Mouse (Mus musculus) lung, embryonic 14.5 days (tissue): ENCODE measurements at regions not wholly inside any gene's neighbourhood (a gene's known extent, or its start where the extent isn't known, plus 50 kb on each side); places are given as distances from the start of the nearest gene placed in this dataset.

Source experiments
- ATAC-seq: fragments of 200-750 bp; cut with Nextera tagmentation; 2 replicates; pipeline ENCODE4 v1.8.0; 2017; ENCODE audit warnings: mild to moderate bottlenecking, moderate TSS enrichment, moderate library complexity; ENCODE audit not compliant: insufficient read depth
- DNase-seq: peaks from one replicate; pipeline ENCODE4 v3.0.0-alpha.2; 2015
- H3K27ac ChIP-seq: fragments of 300-500 bp; sonication (generic); 2 replicates; pipeline ENCODE4 v1.5.1; 2014; ENCODE audit warnings: low read depth, mild to moderate bottlenecking, moderate library complexity
- H3K27me3 ChIP-seq: fragments of 300-500 bp; sonication (generic); 2 replicates; pipeline ENCODE4 v1.6.1; 2014; ENCODE audit warnings: low read length, control low read depth; ENCODE audit not compliant: insufficient read depth
- H3K36me3 ChIP-seq: fragments of 300-500 bp; sonication (generic); 2 replicates; pipeline ENCODE4 v1.6.1; 2014; ENCODE audit warnings: control low read depth; ENCODE audit not compliant: insufficient read depth
- H3K4me1 ChIP-seq: fragments of 300-500 bp; sonication (generic); 2 replicates; pipeline ENCODE4 v1.6.1; 2014; ENCODE audit warnings: antibody characterized with exemption, control low read depth; ENCODE audit not compliant: insufficient read depth
- H3K4me2 ChIP-seq: fragments of 300-500 bp; sonication (generic); 2 replicates; pipeline ENCODE4 v1.6.1; 2014; ENCODE audit warnings: mild to moderate bottlenecking
- H3K4me3 ChIP-seq: fragments of 300-500 bp; sonication (generic); 2 replicates; pipeline ENCODE4 v1.5.1; 2014; ENCODE audit warnings: low read depth, low read length
- H3K9ac ChIP-seq: fragments of 300-500 bp; sonication (generic); 2 replicates; pipeline ENCODE4 v1.6.1; 2014
- H3K9me3 ChIP-seq: fragments of 300-500 bp; sonication (generic); 2 replicates; pipeline ENCODE4 v1.6.1; 2016; ENCODE audit warnings: low read depth, low read length, control low read depth
- CTCF ChIP-seq: IDR thresholded peaks from 2 replicates; pipeline ENCODE4 v1.5.1; 2016; ENCODE audit warnings: antibody characterized with exemption, low read depth
- WGBS: fragments of 180-500 bp; shearing (Covaris S2); extraction: QIAGEN DNeasy Blood & Tissue Kit; methylation state at CpG from one replicate; pipeline ENCODE4 v1.1.7; 2014; 5-methylcytosine and 5-hydroxymethylcytosine counted together

- TF ChIP-seq CTCF, result no peak
- WGBS, result 71% methylated on average over 8 of the region's 8 CpGs
- no peak overlapping the region for H3K4me3 ChIP-seq
- no peaks in the 10 kb centered on the region for H3K4me1 ChIP-seq
- H3K9me3 ChIP-seq, result no peaks in the 10 kb centered on the region
- H3K9ac ChIP-seq, result no peak overlapping the region
- no peaks in the 10 kb centered on the region for H3K27me3 ChIP-seq
- no peaks in the 10 kb centered on the region for H3K36me3 ChIP-seq
- ATAC-seq (no peak), DNase-seq (no peak)
- H3K4me2 ChIP-seq, result no peak overlapping the region
- H3K27ac ChIP-seq, result no peak overlapping the region
Observed at GRCm38 (mm10) chr11:89932231-89932865, 70.3 kb downstream of the Pctp start.

- H3K4me1 ChIP-seq, result no peaks in the 10 kb centered on the region
- 70% methylated on average over 12 of the region's 12 CpGs for WGBS
- DNase-seq (no peak), ATAC-seq (no peak)
- H3K27me3 ChIP-seq, result no peaks in the 10 kb centered on the region
- TF ChIP-seq CTCF, result no peak
- H3K9ac ChIP-seq, result no peak overlapping the region
- no peak overlapping the region for H3K4me2 ChIP-seq
- H3K4me3 ChIP-seq, result no peak overlapping the region
- no peaks in the 10 kb centered on the region for H3K9me3 ChIP-seq
- no peaks in the 10 kb centered on the region for H3K36me3 ChIP-seq
- no peak overlapping the region for H3K27ac ChIP-seq
Observed at GRCm38 (mm10) chr11:89929115-89929988, 73.3 kb downstream of the Pctp start.

GRCm38 (mm10) chr11:89927483-89928156, 75.1 kb downstream of the Pctp start:
- ATAC-seq, result no peak
- 77% methylated on average over 3 of the region's 3 CpGs for WGBS
- no peak for TF ChIP-seq CTCF

GRCm38 (mm10) chr11:89922551-89922950, 80.1 kb downstream of the Pctp start:
- H3K9me3 ChIP-seq, result no peaks in the 10 kb centered on the region
- peak; percentile 28 for DNase-seq

More at GRCm38 (mm10) chr11:89927483-89928156, 75.1 kb downstream of the Pctp start:
- no peak for DNase-seq
- Histone ChIP-seq H3K4me3 (no peak overlapping the region), H3K27me3 (no peaks in the 10 kb centered on the region), H3K4me1 (no peaks in the 10 kb centered on the region), H3K27ac (no peak overlapping the region), H3K9me3 (no peaks in the 10 kb centered on the region), H3K36me3 (no peaks in the 10 kb centered on the region), H3K9ac (no peak overlapping the region), H3K4me2 (no peak overlapping the region)

GRCm38 (mm10) chr11:89921146-89921545, 81.5 kb downstream of the Pctp start:
- no peaks in the 10 kb centered on the region for H3K9me3 ChIP-seq
- no peaks in the 10 kb centered on the region for H3K36me3 ChIP-seq
- H3K4me2 ChIP-seq, result peak overlapping the region; percentile 15; the same call in 1 of the 2 replicates
- TF ChIP-seq CTCF, result peak; percentile 85
- 16% methylated on average over 6 of the region's 6 CpGs for WGBS
- H3K4me1 ChIP-seq, result no peaks in the 10 kb centered on the region
- DNase-seq (peak; percentile 90), ATAC-seq (peak; percentile 86)
- no peak overlapping the region for H3K4me3 ChIP-seq
- H3K27ac ChIP-seq, result no peak overlapping the region
- H3K9ac ChIP-seq, result no peak overlapping the region
- H3K27me3 ChIP-seq, result no peaks in the 10 kb centered on the region

More at GRCm38 (mm10) chr11:89922551-89922950, 80.1 kb downstream of the Pctp start:
- 55% methylated on average over 6 of the region's 6 CpGs for WGBS
- no peak for ATAC-seq
- Histone ChIP-seq H3K4me1 (no peaks in the 10 kb centered on the region), H3K4me3 (no peak overlapping the region), H3K27me3 (no peaks in the 10 kb centered on the region), H3K9ac (no peak overlapping the region), H3K4me2 (no peak overlapping the region), H3K27ac (no peak overlapping the region), H3K36me3 (no peaks in the 10 kb centered on the region)
- TF ChIP-seq CTCF, result no peak

- Histone ChIP-seq H3K9ac (no peak overlapping the region), H3K36me3 (no peaks in the 10 kb centered on the region), H3K27ac (no peak overlapping the region), H3K4me1 (no peaks in the 10 kb centered on the region), H3K4me2 (no peak overlapping the region), H3K27me3 (no peaks in the 10 kb centered on the region), H3K9me3 (no peaks in the 10 kb centered on the region), H3K4me3 (no peak overlapping the region)
- ATAC-seq, result no peak
- DNase-seq, result no peak
- 66% methylated on average over 4 of the region's 4 CpGs for WGBS
- TF ChIP-seq CTCF, result no peak
Observed at GRCm38 (mm10) chr11:89915795-89916194, 86.9 kb downstream of the Pctp start.

GRCm38 (mm10) chr11:89914577-89914976, 88.1 kb downstream of the Pctp start:
- no peaks in the 10 kb centered on the region for H3K36me3 ChIP-seq
- no peak for TF ChIP-seq CTCF
- H3K9me3 ChIP-seq, result no peaks in the 10 kb centered on the region
- H3K4me2 ChIP-seq, result no peak overlapping the region
- 41% methylated on average over 2 of the region's 2 CpGs for WGBS
- H3K27me3 ChIP-seq, result no peaks in the 10 kb centered on the region
- no peaks in the 10 kb centered on the region for H3K4me1 ChIP-seq
- no peak overlapping the region for H3K4me3 ChIP-seq
- DNase-seq (no peak), ATAC-seq (no peak)
- no peak overlapping the region for H3K27ac ChIP-seq
- no peak overlapping the region for H3K9ac ChIP-seq
